Mouse (Mus musculus) hindbrain, embryonic 15.5 days (tissue): Measurements from ENCODE around the gene Tax1bp1. TPM values are rescaled to one million over a fixed set of nuclear protein-coding genes. Genes with fewer than 3 reads are reported as not detected.

Experiments used
- ATAC-seq: fragments of 200-750 bp; cut with Nextera tagmentation; 2 replicates; pipeline ENCODE4 v1.8.0; 2017; ENCODE audit warnings: low read depth, moderate number of reproducible peaks, moderate TSS enrichment; ENCODE audit not compliant: low FRiP score
- H3K27ac ChIP-seq: fragments of 300-500 bp; sonication (generic); replicated peaks from 2 replicates; pipeline ENCODE4 v1.5.1; 2015; ENCODE audit warnings: mild to moderate bottlenecking, inconsistent platforms
- H3K27me3 ChIP-seq: fragments of 300-500 bp; sonication (generic); 2 replicates; pipeline ENCODE4 v1.6.1; 2015; ENCODE audit warnings: control low read depth, inconsistent platforms
- H3K36me3 ChIP-seq: fragments of 300-500 bp; sonication (generic); 2 replicates; pipeline ENCODE4 v1.6.1; 2015; ENCODE audit warnings: control low read depth, inconsistent platforms
- H3K4me1 ChIP-seq: fragments of 300-500 bp; sonication (generic); replicated peaks from 2 replicates; pipeline ENCODE4 v1.6.1; 2015; ENCODE audit warnings: control low read depth, inconsistent platforms
- H3K4me2 ChIP-seq: fragments of 300-500 bp; sonication (generic); 2 replicates; pipeline ENCODE4 v1.6.1; 2015; ENCODE audit warnings: moderate library complexity, mild to moderate bottlenecking, inconsistent platforms
- H3K4me3 ChIP-seq: fragments of 300-500 bp; sonication (generic); 2 replicates; pipeline ENCODE4 v1.5.1; 2015; ENCODE audit warnings: mild to moderate bottlenecking, inconsistent platforms
- H3K9ac ChIP-seq: fragments of 300-500 bp; sonication (generic); 2 replicates; pipeline ENCODE4 v1.6.1; 2015; ENCODE audit warnings: inconsistent platforms
- H3K9me3 ChIP-seq: fragments of 300-500 bp; sonication (generic); 2 replicates; pipeline ENCODE4 v1.6.1; 2016; ENCODE audit warnings: control low read depth, inconsistent platforms
- WGBS: fragments of 180-500 bp; shearing (Covaris S2); methylation state at CpG from one replicate; pipeline ENCODE4 v1.1.7; 2015; 5-methylcytosine and 5-hydroxymethylcytosine counted together
- polyA plus RNA-seq: library from polyadenylated mRNA; unstranded; fragments of >200 nt; fragmentation: Nextera tagmentation; extraction: Ambion mirVana; gene quantifications from 2 replicates; pipeline ENCODE4 v1.2.1, GENCODE M21; 2015

The Tax1bp1 gene
- polyA plus RNA-seq, 1 experiment from 2014 or later: 142 TPM

DNA sequence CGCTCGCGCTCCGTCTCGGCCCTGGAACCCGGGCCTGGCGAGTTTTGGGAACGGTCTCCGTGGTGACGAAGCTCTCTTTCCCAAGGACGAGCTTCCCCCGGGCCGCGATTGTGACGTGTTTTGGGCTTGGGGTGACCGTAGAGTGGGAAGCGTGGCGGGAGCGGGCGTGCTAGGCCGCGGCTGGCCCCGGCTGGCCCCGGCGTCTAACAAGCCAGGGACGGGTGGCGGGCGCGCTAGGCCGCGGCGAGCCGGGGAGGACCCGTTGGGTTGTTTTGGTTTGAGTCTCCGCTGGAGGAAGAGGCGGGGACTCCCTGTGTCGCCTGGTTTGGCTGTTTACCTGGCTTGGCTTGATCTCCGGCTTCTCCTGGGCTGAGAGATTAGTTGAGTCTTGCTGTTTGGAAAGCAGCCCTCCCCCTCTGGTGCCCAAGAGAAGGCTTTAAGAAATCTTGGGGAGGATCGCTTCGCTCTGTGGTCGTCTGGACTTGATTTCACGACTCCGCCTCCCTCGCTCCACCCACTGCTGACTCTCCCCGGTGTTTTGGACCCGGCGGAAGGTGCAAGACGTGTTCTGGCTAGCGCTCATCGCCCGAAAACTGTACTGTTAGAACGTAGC lies 474 bp downstream of the Tax1bp1 start:
- peak; percentile 84 for ATAC-seq
- no peaks in the 10 kb centered on the region for H3K36me3 ChIP-seq
- under 1% methylated on average over 52 of the region's 52 CpGs for WGBS

GRCm38 (mm10) chr6:52717493-52718192 lies 4.1 kb downstream of the Tax1bp1 start:
- 0 out of 2 replicates have a peak, but pooled peaks cover 3% of the 10 kb centered on the region for H3K36me3 ChIP-seq
- no peaks in the 10 kb centered on the region for H3K9me3 ChIP-seq
- H3K27me3 ChIP-seq: no peaks in the 10 kb centered on the region
- WGBS: 85% methylated on average over 5 of the region's 5 CpGs
- H3K4me2 ChIP-seq: no peak overlapping the region
- no peak overlapping the region for H3K27ac ChIP-seq
- H3K4me3 ChIP-seq: no peak overlapping the region
- H3K9ac ChIP-seq: no peak overlapping the region
- no peak for ATAC-seq
- peaks cover 9% of the 10 kb centered on the region for H3K4me1 ChIP-seq

More for the DNA sequence above, 474 bp downstream of the Tax1bp1 start:
- no peaks in the 10 kb centered on the region for H3K9me3 ChIP-seq
- peaks cover 9% of the 10 kb centered on the region for H3K4me1 ChIP-seq
- H3K27ac ChIP-seq: peak overlapping the region; percentile 91
- peak overlapping the region; percentile 85 for H3K4me3 ChIP-seq
- H3K4me2 ChIP-seq: peak overlapping the region; percentile 60
- H3K27me3 ChIP-seq: no peaks in the 10 kb centered on the region
- H3K9ac ChIP-seq: peak overlapping the region; percentile 87

GRCm38 (mm10) chr6:52724805-52725439 lies 11.4 kb downstream of the Tax1bp1 start:
- Histone ChIP-seq H3K9me3 (no peaks in the 10 kb centered on the region), H3K27me3 (no peaks in the 10 kb centered on the region), H3K4me3 (no peak overlapping the region), H3K36me3 (peaks cover 10% of the 10 kb centered on the region; the same call in 1 of the 2 replicates), H3K4me2 (no peak overlapping the region), H3K4me1 (no peaks in the 10 kb centered on the region), H3K9ac (no peak overlapping the region), H3K27ac (no peak overlapping the region)
- WGBS: 63% methylated on average over 8 of the region's 8 CpGs
- no peak for ATAC-seq

DNA sequence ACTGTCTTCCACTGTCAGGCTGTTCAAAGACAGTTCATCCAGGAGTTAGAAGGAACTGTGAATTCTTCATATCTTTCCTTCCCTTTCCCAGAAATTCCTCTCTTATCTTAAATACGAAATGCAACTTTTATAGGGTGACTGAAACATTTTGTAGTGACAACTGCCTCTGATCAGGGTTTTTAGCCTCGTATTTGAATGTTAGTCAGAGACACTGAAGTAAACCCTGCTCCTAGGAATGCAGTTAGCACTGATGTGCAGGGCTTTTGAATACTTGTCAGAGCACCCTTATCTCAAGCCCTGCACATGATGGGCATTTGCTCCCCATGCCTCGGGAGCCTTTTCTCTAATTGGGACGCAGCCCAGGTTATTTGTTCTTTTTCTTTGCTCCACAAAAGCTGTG lies 16.8 kb downstream of the Tax1bp1 start:
- no peaks in the 10 kb centered on the region for H3K4me1 ChIP-seq
- H3K4me2 ChIP-seq: no peak overlapping the region
- H3K9me3 ChIP-seq: no peaks in the 10 kb centered on the region
- no peak overlapping the region for H3K9ac ChIP-seq
- no peak for ATAC-seq
- 83% methylated on average over 4 of the region's 4 CpGs for WGBS
- H3K27me3 ChIP-seq: no peaks in the 10 kb centered on the region
- no peak overlapping the region for H3K27ac ChIP-seq
- H3K4me3 ChIP-seq: no peak overlapping the region
- H3K36me3 ChIP-seq: peaks cover 10% of the 10 kb centered on the region; the same call in 1 of the 2 replicates

- no peak overlapping the region for H3K4me2 ChIP-seq
- no peaks in the 10 kb centered on the region for H3K27me3 ChIP-seq
- no peak for ATAC-seq
- H3K9ac ChIP-seq: no peak overlapping the region
- H3K4me1 ChIP-seq: no peaks in the 10 kb centered on the region
- WGBS: 94% methylated on average over 2 of the region's 2 CpGs
- H3K27ac ChIP-seq: no peak overlapping the region
- no peak overlapping the region for H3K4me3 ChIP-seq
- H3K9me3 ChIP-seq: no peaks in the 10 kb centered on the region
- H3K36me3 ChIP-seq: peaks cover 14% of the 10 kb centered on the region
Measured at GRCm38 (mm10) chr6:52734630-52735029, 21.1 kb downstream of the Tax1bp1 start.

GRCm38 (mm10) chr6:52752832-52753231 lies 39.3 kb downstream of the Tax1bp1 start:
- H3K4me2 ChIP-seq: no peak overlapping the region
- no peak overlapping the region for H3K9ac ChIP-seq
- H3K4me1 ChIP-seq: no peaks in the 10 kb centered on the region
- H3K27me3 ChIP-seq: no peaks in the 10 kb centered on the region
- no peak overlapping the region for H3K27ac ChIP-seq
- no peak overlapping the region for H3K4me3 ChIP-seq
- ATAC-seq: no peak
- H3K9me3 ChIP-seq: no peaks in the 10 kb centered on the region
- peaks cover 36% of the 10 kb centered on the region for H3K36me3 ChIP-seq
- 96% methylated on average over 5 of the region's 5 CpGs for WGBS

- no peak overlapping the region for H3K4me2 ChIP-seq
- ATAC-seq: no peak
- peaks cover 38% of the 10 kb centered on the region for H3K36me3 ChIP-seq
- no peak overlapping the region for H3K27ac ChIP-seq
- H3K4me1 ChIP-seq: no peaks in the 10 kb centered on the region
- WGBS: 80% methylated on average over 7 of the region's 7 CpGs
- no peaks in the 10 kb centered on the region for H3K27me3 ChIP-seq
- no peaks in the 10 kb centered on the region for H3K9me3 ChIP-seq
- H3K4me3 ChIP-seq: no peak overlapping the region
- H3K9ac ChIP-seq: no peak overlapping the region
Measured at GRCm38 (mm10) chr6:52765206-52765605, 51.7 kb downstream of the Tax1bp1 start.

DNA sequence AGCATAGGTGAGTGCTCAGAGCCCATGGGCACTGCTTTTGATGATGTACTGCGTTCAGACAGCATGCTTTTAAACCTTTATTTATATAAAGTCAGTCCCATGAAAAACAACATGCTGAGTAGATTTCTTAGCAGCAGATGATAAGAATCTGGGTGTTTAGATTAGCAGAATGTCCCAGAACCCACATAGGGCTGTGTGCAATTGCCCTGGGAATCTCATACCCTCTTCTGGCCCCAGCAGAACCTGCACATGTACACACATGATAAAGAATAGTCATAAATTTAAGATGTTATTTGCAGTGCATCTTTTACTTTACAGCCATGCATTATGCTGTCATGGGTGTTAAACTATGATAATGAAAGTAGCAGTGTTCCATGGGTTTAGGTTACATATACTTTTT lies 57.3 kb downstream of the Tax1bp1 start:
- no peaks in the 10 kb centered on the region for H3K27me3 ChIP-seq
- peaks cover 31% of the 10 kb centered on the region for H3K36me3 ChIP-seq
- no peaks in the 10 kb centered on the region for H3K4me1 ChIP-seq
- no peak for ATAC-seq
- no peak overlapping the region for H3K4me3 ChIP-seq
- 92% methylated on average over 1 of the region's 1 CpGs for WGBS
- H3K9me3 ChIP-seq: no peaks in the 10 kb centered on the region
- H3K27ac ChIP-seq: no peak overlapping the region
- H3K9ac ChIP-seq: no peak overlapping the region
- no peak overlapping the region for H3K4me2 ChIP-seq

- H3K9ac ChIP-seq: no peak overlapping the region
- 82% methylated on average over 5 of the region's 5 CpGs for WGBS
- H3K36me3 ChIP-seq: peaks cover 20% of the 10 kb centered on the region
- no peak for ATAC-seq
- H3K4me2 ChIP-seq: no peak overlapping the region
- H3K27ac ChIP-seq: no peak overlapping the region
- H3K27me3 ChIP-seq: no peaks in the 10 kb centered on the region
- no peak overlapping the region for H3K4me3 ChIP-seq
- no peaks in the 10 kb centered on the region for H3K9me3 ChIP-seq
- H3K4me1 ChIP-seq: peaks cover 5% of the 10 kb centered on the region
Measured at GRCm38 (mm10) chr6:52773132-52773531, 59.6 kb downstream of the Tax1bp1 start.

GRCm38 (mm10) chr6:52775350-52775749 lies 61.8 kb downstream of the Tax1bp1 start:
- H3K27me3 ChIP-seq: no peaks in the 10 kb centered on the region
- no peak overlapping the region for H3K4me3 ChIP-seq
- peaks cover 10% of the 10 kb centered on the region; the same call in 1 of the 2 replicates for H3K36me3 ChIP-seq
- peaks cover 5% of the 10 kb centered on the region for H3K4me1 ChIP-seq
- 87% methylated on average over 3 of the region's 3 CpGs for WGBS
- ATAC-seq: no peak
- no peak overlapping the region for H3K27ac ChIP-seq
- H3K9ac ChIP-seq: no peak overlapping the region
- H3K9me3 ChIP-seq: no peaks in the 10 kb centered on the region
- H3K4me2 ChIP-seq: no peak overlapping the region

- H3K27me3 ChIP-seq: no peaks in the 10 kb centered on the region
- 88% methylated on average over 8 of the region's 8 CpGs for WGBS
- H3K9me3 ChIP-seq: no peaks in the 10 kb centered on the region
- peaks cover 10% of the 10 kb centered on the region; the same call in 1 of the 2 replicates for H3K36me3 ChIP-seq
- H3K4me1 ChIP-seq: peaks cover 5% of the 10 kb centered on the region
- ATAC-seq: no peak
- no peak overlapping the region for H3K4me2 ChIP-seq
- no peak overlapping the region for H3K27ac ChIP-seq
- H3K9ac ChIP-seq: no peak overlapping the region
- H3K4me3 ChIP-seq: no peak overlapping the region
Measured at GRCm38 (mm10) chr6:52775956-52776355, 62.4 kb downstream of the Tax1bp1 start.

- ATAC-seq: no peak
- Histone ChIP-seq H3K27ac (peak overlapping the region; percentile 51; the same call in 1 of the 2 replicates), H3K4me3 (no peak overlapping the region)
Measured at GRCm38 (mm10) chr6:52777034-52777433, 63.5 kb downstream of the Tax1bp1 start.

More at GRCm38 (mm10) chr6:52777034-52777433, 63.5 kb downstream of the Tax1bp1 start:
- Histone ChIP-seq H3K36me3 (peaks cover 6% of the 10 kb centered on the region; the same call in 1 of the 2 replicates), H3K27me3 (no peaks in the 10 kb centered on the region), H3K9ac (no peak overlapping the region), H3K9me3 (no peaks in the 10 kb centered on the region), H3K4me1 (peaks cover 5% of the 10 kb centered on the region), H3K4me2 (no peak overlapping the region)
- 68% methylated on average over 8 of the region's 8 CpGs for WGBS
